Mouse (Mus musculus) heart, adult 2 months (tissue): ENCODE results near the gene Tcn2.
"Not testable (repeated sequence)": the region's sequence is repeated elsewhere in the genome, so short reads cannot be mapped to it uniquely, and the experiment has no call there.

Experiments
- CTCF ChIP-seq: fragments of 200-600 bp; IDR thresholded peaks from 2 replicates; pipeline ENCODE4 v1.8.1; 2022; ENCODE audit warnings: antibody characterized with exemption, mild to moderate bottlenecking, moderate library complexity
- POLR2A ChIP-seq: fragments of 200-500 bp; IDR thresholded peaks from 2 replicates; pipeline ENCODE4 v1.6.1; 2011; ENCODE audit warnings: mild to moderate bottlenecking, low read depth, low read length, control low read depth; ENCODE audit not compliant: insufficient read depth

DNA sequence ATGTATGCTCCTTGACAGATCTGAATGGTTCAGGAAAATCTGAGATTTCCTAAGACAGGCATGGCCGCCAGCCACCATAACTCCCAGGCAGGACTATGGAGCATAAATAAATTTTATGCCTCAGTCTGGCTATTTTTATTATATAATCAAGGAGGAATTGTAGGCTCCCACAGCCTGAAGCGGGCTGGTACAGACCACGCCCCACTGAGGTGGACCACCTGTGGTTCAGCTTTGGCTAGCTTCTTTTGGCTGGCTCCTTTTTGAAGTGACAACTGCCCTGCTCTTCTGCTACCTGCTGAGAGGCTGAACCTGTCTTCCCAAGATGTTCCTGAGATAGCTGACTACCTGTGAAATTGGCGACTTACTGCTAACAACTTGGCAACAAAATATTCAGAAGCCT lies 23.4 kb upstream of the Tcn2 start:
- TF ChIP-seq CTCF, POLR2A: not testable (repeated sequence)
